Mouse (Mus musculus): ENCODE data around the gene Immp2l. TPM values are rescaled to one million over a fixed set of nuclear protein-coding genes. Genes with fewer than 3 reads are reported as not detected.

Gene Immp2l
- polyA plus RNA-seq, 2 experiments: 6.9 to 10.6 TPM

DNA sequence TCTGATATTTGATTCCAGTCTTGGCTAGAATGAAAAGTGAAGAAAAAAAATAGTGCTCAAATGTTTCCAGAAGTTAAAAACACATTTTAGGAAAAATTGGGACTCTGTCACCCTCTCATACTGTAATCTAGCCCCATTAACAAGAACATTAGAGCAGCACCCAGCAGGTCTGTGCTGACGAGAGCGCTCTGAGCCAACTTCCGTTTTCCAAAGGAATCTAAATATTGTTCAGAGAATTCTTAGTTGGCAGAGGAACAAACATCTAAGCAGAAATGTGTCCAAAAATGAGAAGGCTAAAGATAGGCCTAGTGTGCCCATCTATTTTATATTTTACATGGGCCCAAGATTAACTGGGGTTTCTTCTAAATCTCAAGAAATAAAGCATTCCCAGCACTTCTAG, 486.7 kb downstream of the Immp2l start:
- H3K27me3 ChIP-seq (ENCODE audit: control insufficient read depth, insufficient read depth, low read length): no peaks in the 10 kb centered on the region
- H3K27ac ChIP-seq (replicated peaks; ENCODE audit: low read depth, low read length): no peak overlapping the region
- DNase-seq (ENCODE audit: low spot score) (no peak), ATAC-seq (ENCODE audit: low FRiP score, low read depth) (no peak)
- WGBS: 77% methylated on average over 3 of the region's 3 CpGs
- H3K4me1 ChIP-seq (ENCODE audit: control insufficient read depth, insufficient read depth, low read length): no peaks in the 10 kb centered on the region
- H3K36me3 ChIP-seq (ENCODE audit: control insufficient read depth, insufficient read depth, low read length): no peaks in the 10 kb centered on the region
- no peaks in the 10 kb centered on the region for H3K9me3 ChIP-seq (ENCODE audit: control insufficient read depth, low read length)
- H3K9ac ChIP-seq (ENCODE audit: low read depth, low read length, severe bottlenecking): no peak overlapping the region
- TF ChIP-seq POLR2A (IDR thresholded peaks at IDR 0.05; ENCODE audit: borderline replicate concordance, extremely low read depth, insufficient read depth, insufficient read length): no peak
- no peak overlapping the region for H3K4me2 ChIP-seq (replicated peaks; ENCODE audit: low read depth, low read length, severe bottlenecking)
- no peak overlapping the region for H3K4me3 ChIP-seq (replicated peaks; ENCODE audit: low read length)

GRCm38 (mm10) chr12:41518897-41519296, 495.0 kb downstream of the Immp2l start:
- Histone ChIP-seq H3K36me3 (ENCODE audit: control insufficient read depth, insufficient read depth, low read length) (no peaks in the 10 kb centered on the region), H3K4me2 (replicated peaks; ENCODE audit: low read depth, low read length, severe bottlenecking) (no peak overlapping the region), H3K9me3 (ENCODE audit: control insufficient read depth, low read length) (no peaks in the 10 kb centered on the region), H3K4me3 (replicated peaks; ENCODE audit: low read length) (no peak overlapping the region), H3K27ac (replicated peaks; ENCODE audit: low read depth, low read length) (no peak overlapping the region), H3K9ac (ENCODE audit: low read depth, low read length, severe bottlenecking) (no peak overlapping the region), H3K27me3 (ENCODE audit: control insufficient read depth, insufficient read depth, low read length) (no peaks in the 10 kb centered on the region), H3K4me1 (ENCODE audit: control insufficient read depth, insufficient read depth, low read length) (no peaks in the 10 kb centered on the region)
- WGBS: 62% methylated on average over 5 of the region's 5 CpGs
- DNase-seq (ENCODE audit: low spot score) (no peak), ATAC-seq (ENCODE audit: low FRiP score, low read depth) (no peak)
- no peak for TF ChIP-seq POLR2A (IDR thresholded peaks at IDR 0.05; ENCODE audit: borderline replicate concordance, extremely low read depth, insufficient read depth, insufficient read length)

DNA sequence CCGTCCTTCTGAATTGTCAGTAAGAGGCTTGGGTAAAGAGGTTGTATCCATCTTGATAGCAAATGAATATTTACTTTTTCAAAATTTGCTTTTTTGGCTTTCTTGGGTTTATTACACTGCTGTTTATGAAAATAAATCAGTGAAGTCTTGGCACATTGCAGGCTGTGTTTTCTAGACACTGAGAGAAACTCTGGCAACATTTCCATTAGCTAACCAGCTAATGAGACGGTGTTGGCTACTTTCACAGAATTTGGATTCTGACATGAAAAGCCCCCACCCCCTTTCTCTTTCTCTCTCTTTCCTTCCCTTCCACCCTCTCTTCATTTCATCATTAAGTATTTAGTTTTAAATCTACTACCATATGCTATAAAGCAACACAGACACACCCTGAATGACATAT, 496.4 kb downstream of the Immp2l start:
- WGBS: 74% methylated on average over 2 of the region's 2 CpGs

DNA sequence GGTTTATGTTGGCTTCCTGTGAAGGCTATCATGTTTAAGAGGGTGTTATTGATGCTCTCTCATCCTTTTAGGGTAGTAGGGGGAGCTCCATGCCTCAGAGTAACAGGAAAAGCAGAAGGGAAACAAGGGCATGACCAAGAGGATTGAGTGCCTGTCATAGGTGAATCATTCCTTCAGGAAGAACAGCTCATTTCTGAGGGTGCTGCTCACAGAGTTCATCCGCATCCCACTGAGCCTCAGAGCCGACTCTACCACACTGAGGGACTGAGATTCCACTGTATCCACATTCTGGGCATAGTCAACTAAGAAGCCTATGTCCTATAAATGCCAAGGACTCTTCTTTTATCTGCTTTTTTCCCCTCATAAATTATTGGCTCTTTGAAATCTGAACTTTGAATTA, 497.8 kb downstream of the Immp2l start:
- Histone ChIP-seq H3K4me1 (ENCODE audit: control insufficient read depth, insufficient read depth, low read length) (no peaks in the 10 kb centered on the region), H3K36me3 (ENCODE audit: control insufficient read depth, insufficient read depth, low read length) (no peaks in the 10 kb centered on the region), H3K4me2 (replicated peaks; ENCODE audit: low read depth, low read length, severe bottlenecking) (no peak overlapping the region), H3K4me3 (replicated peaks; ENCODE audit: low read length) (no peak overlapping the region), H3K9me3 (ENCODE audit: control insufficient read depth, low read length) (no peaks in the 10 kb centered on the region), H3K9ac (ENCODE audit: low read depth, low read length, severe bottlenecking) (no peak overlapping the region), H3K27me3 (ENCODE audit: control insufficient read depth, insufficient read depth, low read length) (no peaks in the 10 kb centered on the region), H3K27ac (replicated peaks; ENCODE audit: low read depth, low read length) (no peak overlapping the region)
- DNase-seq (ENCODE audit: low spot score) (no peak), ATAC-seq (ENCODE audit: low FRiP score, low read depth) (no peak)
- 86% methylated on average over 2 of the region's 2 CpGs for WGBS
- no peak for TF ChIP-seq POLR2A (IDR thresholded peaks at IDR 0.05; ENCODE audit: borderline replicate concordance, extremely low read depth, insufficient read depth, insufficient read length)

More for the DNA sequence above, 496.4 kb downstream of the Immp2l start:
- no peak for TF ChIP-seq POLR2A (IDR thresholded peaks at IDR 0.05; ENCODE audit: borderline replicate concordance, extremely low read depth, insufficient read depth, insufficient read length)
- DNase-seq (ENCODE audit: low spot score): no peak
- H3K27ac ChIP-seq (replicated peaks; ENCODE audit: low read depth, low read length): no peak overlapping the region
- no peak overlapping the region for H3K4me2 ChIP-seq (replicated peaks; ENCODE audit: low read depth, low read length, severe bottlenecking)
- H3K9me3 ChIP-seq (ENCODE audit: control insufficient read depth, low read length): no peaks in the 10 kb centered on the region
- ATAC-seq (ENCODE audit: low FRiP score, low read depth): no peak
- no peak overlapping the region for H3K4me3 ChIP-seq (replicated peaks; ENCODE audit: low read length)
- H3K4me1 ChIP-seq (ENCODE audit: control insufficient read depth, insufficient read depth, low read length): no peaks in the 10 kb centered on the region
- H3K36me3 ChIP-seq (ENCODE audit: control insufficient read depth, insufficient read depth, low read length): no peaks in the 10 kb centered on the region
- no peak overlapping the region for H3K9ac ChIP-seq (ENCODE audit: low read depth, low read length, severe bottlenecking)
- H3K27me3 ChIP-seq (ENCODE audit: control insufficient read depth, insufficient read depth, low read length): no peaks in the 10 kb centered on the region

DNA sequence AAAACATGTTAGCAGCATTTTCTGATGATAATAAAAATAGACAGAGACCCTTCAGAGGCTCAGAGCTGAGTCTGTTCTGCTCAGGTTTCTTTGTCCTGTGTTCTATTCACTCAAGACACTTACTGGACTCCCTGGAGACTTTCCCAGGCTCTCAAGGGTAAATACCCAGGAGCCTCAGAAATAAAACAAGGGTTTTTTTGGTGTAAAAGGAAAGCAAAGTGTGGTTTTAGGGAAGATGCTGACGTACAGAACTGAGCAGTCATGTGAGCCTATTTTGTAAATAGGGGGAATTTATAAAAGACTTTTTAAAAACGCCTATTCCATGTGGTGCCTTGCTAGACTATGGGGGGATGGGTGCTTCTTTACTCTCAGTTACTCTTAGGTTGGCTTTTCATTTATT, 502.8 kb downstream of the Immp2l start:
- Histone ChIP-seq H3K4me2 (replicated peaks; ENCODE audit: low read depth, low read length, severe bottlenecking) (no peak overlapping the region), H3K27ac (replicated peaks; ENCODE audit: low read depth, low read length) (no peak overlapping the region), H3K9ac (ENCODE audit: low read depth, low read length, severe bottlenecking) (no peak overlapping the region), H3K4me3 (replicated peaks; ENCODE audit: low read length) (no peak overlapping the region), H3K36me3 (ENCODE audit: control insufficient read depth, insufficient read depth, low read length) (no peaks in the 10 kb centered on the region), H3K9me3 (ENCODE audit: control insufficient read depth, low read length) (no peaks in the 10 kb centered on the region), H3K4me1 (ENCODE audit: control insufficient read depth, insufficient read depth, low read length) (no peaks in the 10 kb centered on the region), H3K27me3 (ENCODE audit: control insufficient read depth, insufficient read depth, low read length) (no peaks in the 10 kb centered on the region)
- WGBS: 56% methylated on average over 2 of the region's 2 CpGs
- no peak for TF ChIP-seq POLR2A (IDR thresholded peaks at IDR 0.05; ENCODE audit: borderline replicate concordance, extremely low read depth, insufficient read depth, insufficient read length)
- ATAC-seq (ENCODE audit: low FRiP score, low read depth) (no peak), DNase-seq (ENCODE audit: low spot score) (no peak)

GRCm38 (mm10) chr12:41528410-41528809, 504.5 kb downstream of the Immp2l start:
- no peaks in the 10 kb centered on the region for H3K36me3 ChIP-seq (ENCODE audit: control insufficient read depth, insufficient read depth, low read length)
- WGBS: 63% methylated on average over 4 of the region's 4 CpGs
- DNase-seq (ENCODE audit: low spot score) (no peak), ATAC-seq (ENCODE audit: low FRiP score, low read depth) (no peak)
- TF ChIP-seq POLR2A (IDR thresholded peaks at IDR 0.05; ENCODE audit: borderline replicate concordance, extremely low read depth, insufficient read depth, insufficient read length): no peak
- H3K4me3 ChIP-seq (replicated peaks; ENCODE audit: low read length): no peak overlapping the region
- H3K9ac ChIP-seq (ENCODE audit: low read depth, low read length, severe bottlenecking): no peak overlapping the region
- no peak overlapping the region for H3K27ac ChIP-seq (replicated peaks; ENCODE audit: low read depth, low read length)
- H3K4me1 ChIP-seq (ENCODE audit: control insufficient read depth, insufficient read depth, low read length): no peaks in the 10 kb centered on the region
- no peaks in the 10 kb centered on the region for H3K27me3 ChIP-seq (ENCODE audit: control insufficient read depth, insufficient read depth, low read length)
- H3K4me2 ChIP-seq (replicated peaks; ENCODE audit: low read depth, low read length, severe bottlenecking): no peak overlapping the region
- no peaks in the 10 kb centered on the region for H3K9me3 ChIP-seq (ENCODE audit: control insufficient read depth, low read length)

Measured in limb, embryonic 14.5 days (tissue).